Mouse (Mus musculus) myocyte (in vitro differentiated cells): ENCODE data around the gene P2rx5.

ENCODE experiments used
- CEBPB ChIP-seq: IDR thresholded peaks from 2 replicates; pipeline ENCODE4 v1.6.1; 2011; ENCODE audit warnings: mild to moderate bottlenecking, moderate library complexity; ENCODE audit not compliant: poor library complexity, insufficient read depth, severe bottlenecking
- MAX ChIP-seq: IDR thresholded peaks from one replicate; pipeline ENCODE4 v1.6.1; 2011; ENCODE audit warnings: low read depth, mild to moderate bottlenecking, control low read depth
- MYOD1 ChIP-seq, 3 experiments: IDR thresholded peaks; one replicate each; pipeline ENCODE4 v1.6.1; 2011; ENCODE audit warnings: control low read depth in 2 of 3, low read depth in 2 of 3, mild to moderate bottlenecking in 2 of 3, moderate library complexity in 1 of 3; ENCODE audit not compliant: insufficient read length in 2 of 3, control insufficient read depth in 1 of 3
- MYOG ChIP-seq, 3 experiments: IDR thresholded peaks; one replicate each; pipeline ENCODE4 v1.6.1; 2011; ENCODE audit warnings: control low read depth in 2 of 3, low read depth in 2 of 3, mild to moderate bottlenecking in 2 of 3; ENCODE audit not compliant: insufficient read length in 2 of 3, control insufficient read depth in 1 of 3, insufficient read depth in 1 of 3
- POLR2A ChIP-seq: IDR thresholded peaks from one replicate; pipeline ENCODE4 v1.6.1; 2011; ENCODE audit warnings: low read depth, mild to moderate bottlenecking, control low read depth, moderate library complexity; ENCODE audit not compliant: insufficient read length
- POLR2AphosphoS2 ChIP-seq: IDR thresholded peaks from one replicate; pipeline ENCODE4 v1.6.1; 2011; ENCODE audit warnings: low read depth, control low read depth; ENCODE audit not compliant: insufficient read length
- REST ChIP-seq: IDR thresholded peaks from one replicate; pipeline ENCODE4 v1.6.1; 2011; ENCODE audit warnings: mild to moderate bottlenecking, control low read depth, moderate library complexity; ENCODE audit not compliant: insufficient read depth, insufficient read length
- SRF ChIP-seq: IDR thresholded peaks from one replicate; pipeline ENCODE4 v1.6.1; 2011; ENCODE audit warnings: low read depth; ENCODE audit not compliant: control insufficient read depth, insufficient read length
- TCF3 ChIP-seq: IDR thresholded peaks from one replicate; pipeline ENCODE4 v1.6.1; 2011; ENCODE audit warnings: low read depth, control low read depth; ENCODE audit not compliant: insufficient read length
- USF1 ChIP-seq: IDR thresholded peaks from one replicate; pipeline ENCODE4 v1.6.1; 2011; ENCODE audit warnings: low read depth, mild to moderate bottlenecking, control low read depth, moderate library complexity

DNA sequence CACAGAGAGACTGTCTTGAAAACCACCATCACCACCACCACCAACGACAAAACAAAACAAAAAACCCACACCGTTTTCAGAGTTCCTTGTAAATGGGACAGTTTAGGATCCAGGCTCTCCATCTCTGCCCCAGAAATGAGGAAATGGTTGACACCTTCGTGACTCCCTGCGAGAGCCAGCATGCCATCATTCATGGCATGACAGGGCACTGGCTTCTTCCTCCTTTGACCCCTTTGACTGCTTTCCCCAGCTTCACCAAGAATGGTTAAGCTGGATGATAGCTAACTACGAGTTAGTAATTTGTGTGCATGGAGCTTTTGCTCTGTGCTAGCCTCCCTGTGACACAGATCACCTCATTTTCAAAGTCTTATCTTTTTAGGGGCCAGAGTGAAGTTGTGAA, 2.1 kb downstream of the P2rx5 start:
- no peak for TF ChIP-seq SRF
- TF ChIP-seq POLR2A = no peak
- TF ChIP-seq USF1 = no peak
- TF ChIP-seq CEBPB = no peak
- no peak for TF ChIP-seq MAX
- no peak for TF ChIP-seq MYOG (IDR thresholded peaks at IDR 0.05; ENCODE audit: control insufficient read depth in 1 of 3, insufficient read depth in 1 of 3, insufficient read length in 2 of 3, low read depth in 2 of 3)
- TF ChIP-seq REST = no peak
- TF ChIP-seq MYOD1 (IDR thresholded peaks at IDR 0.05; ENCODE audit: control insufficient read depth in 1 of 3, insufficient read length in 2 of 3, low read depth in 2 of 3) = no peak
- TF ChIP-seq POLR2AphosphoS2 = no peak
- TF ChIP-seq TCF3 = no peak
